Mouse (Mus musculus): Measurements from ENCODE around the gene Stk40.

- TF ChIP-seq CTCF (IDR thresholded peaks at IDR 0.05; ENCODE audit: borderline replicate concordance, insufficient read depth, low read length) (no peak), POLR2A (IDR thresholded peaks at IDR 0.05; ENCODE audit: low read depth, low read length) (no peak)
These were observed 57.7 kb downstream of the Stk40 start for GRCm38 (mm10) chr4:126161456-126161855.
